Mouse (Mus musculus): Measurements from ENCODE around the gene Adck2.

Gene Adck2

GRCm38 (mm10) chr6:39573791-39574554, at the start of gene Adck2:
Gene Adck2, plus strand, starts transcription at chr6:39573873.
- peak; percentile 77 to 85 for DNase-seq

GRCm38 (mm10) chr6:39526797-39527196, 46.9 kb upstream of the Adck2 start:
- DNase-seq = no peak

DNA sequence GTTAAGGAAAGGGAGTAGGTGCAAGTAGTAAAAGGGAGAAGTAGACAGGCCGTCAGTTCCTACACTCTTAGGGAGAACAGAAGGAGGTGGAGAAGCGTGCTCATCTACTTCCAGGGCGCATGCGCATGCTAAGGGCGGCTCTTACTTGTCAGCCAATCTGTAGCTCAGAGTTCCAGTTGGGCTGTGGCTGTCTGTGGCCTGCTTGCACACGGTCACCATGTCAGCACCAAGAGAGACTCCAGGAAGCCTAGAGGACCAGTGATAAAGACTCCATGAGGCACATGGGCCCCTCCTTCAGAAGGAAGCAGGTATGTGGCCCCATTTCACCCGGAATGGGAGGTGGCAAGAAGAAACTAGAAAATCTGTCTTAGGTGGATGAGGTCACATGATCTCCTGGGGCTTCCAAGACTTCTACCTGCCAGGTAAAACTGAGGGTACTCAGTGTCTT, 46.3 kb upstream of the Adck2 start:
- DNase-seq = no peak

DNA sequence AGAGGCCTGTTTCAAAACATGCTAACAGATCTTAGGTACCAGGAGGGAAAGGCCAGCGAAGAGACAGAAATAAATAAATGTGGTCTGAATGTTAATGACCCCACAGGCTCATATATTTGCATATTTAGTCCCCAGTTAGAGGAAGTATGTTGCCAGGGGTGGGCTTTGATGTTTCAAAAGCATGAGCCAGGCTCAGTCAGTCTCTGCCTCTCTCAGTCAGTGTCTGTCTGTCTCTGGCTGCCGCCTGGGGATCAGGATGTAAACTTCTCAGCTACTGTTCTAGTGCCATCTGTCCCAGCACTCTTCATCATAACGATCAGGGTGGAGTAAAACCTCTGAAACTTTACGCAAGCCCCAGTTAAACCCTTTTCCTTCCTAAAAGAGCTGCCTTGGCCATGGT, 45.9 kb upstream of the Adck2 start:
- DNase-seq = no peak

DNA sequence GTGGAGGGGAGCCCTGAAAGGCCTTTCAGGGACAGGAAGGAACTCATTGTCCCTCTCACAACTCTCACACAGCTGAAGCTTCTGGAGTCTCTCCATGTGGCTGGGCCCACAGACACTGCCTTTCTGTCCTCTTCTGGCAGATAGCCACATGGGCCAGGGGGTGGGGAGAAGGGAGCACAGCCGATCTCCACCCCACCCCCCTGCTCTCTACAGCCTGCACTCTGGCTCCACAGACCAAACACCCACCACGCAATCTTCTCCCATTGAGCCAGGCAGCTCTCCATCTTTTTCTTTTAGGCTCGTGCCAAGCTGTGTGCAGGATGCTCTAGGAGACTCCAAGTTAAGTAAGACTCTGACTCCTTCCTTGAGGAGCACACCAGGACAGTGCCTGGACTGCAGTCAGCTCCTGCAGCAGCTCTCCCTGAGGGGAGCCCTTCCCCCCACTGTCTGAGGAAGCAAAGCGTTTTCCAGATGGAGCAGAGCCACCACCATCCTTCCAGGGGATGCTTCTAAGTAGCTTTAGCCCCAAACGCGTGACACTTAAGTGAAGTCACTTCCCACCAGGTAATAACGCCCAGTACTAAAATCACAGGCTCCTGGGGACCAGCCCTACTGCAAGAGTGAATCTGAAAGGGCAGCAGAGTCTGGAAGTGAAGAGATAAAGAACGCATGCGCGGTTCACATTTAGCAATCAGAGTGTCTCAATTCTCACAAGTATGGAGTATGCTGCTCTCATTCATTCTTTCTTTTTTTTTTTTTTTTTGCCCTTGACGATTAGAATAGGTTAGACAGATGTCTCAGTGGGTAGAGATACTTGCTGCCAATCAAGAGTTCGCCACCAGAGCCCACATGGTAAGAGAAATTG, 44.8 kb upstream of the Adck2 start:
- no peak for DNase-seq

- no peak for DNase-seq
These were observed 38.7 kb upstream of the Adck2 start for GRCm38 (mm10) chr6:39534944-39535343.

GRCm38 (mm10) chr6:39536621-39537020, 37.1 kb upstream of the Adck2 start:
- DNase-seq = no peak

DNA sequence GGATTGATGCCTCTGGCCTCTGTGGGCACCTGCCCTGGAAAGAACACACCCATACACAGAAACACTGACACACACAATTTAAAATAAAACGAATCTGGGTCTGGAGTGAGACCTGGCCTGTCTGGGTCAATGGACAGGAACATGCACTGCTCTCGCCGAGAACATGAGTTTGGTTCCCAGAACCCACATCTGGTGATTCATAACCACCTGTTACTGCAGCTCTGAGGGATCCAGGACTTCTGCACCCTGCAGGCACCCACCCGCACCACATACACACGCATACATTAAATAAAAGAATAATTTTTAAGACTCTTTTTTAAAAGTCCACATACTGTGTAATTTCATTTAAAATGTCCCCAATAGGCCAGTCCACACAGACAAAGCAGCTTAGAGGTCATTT, 36.4 kb upstream of the Adck2 start:
- no peak for DNase-seq

- no peak for DNase-seq
These were observed 35.4 kb upstream of the Adck2 start for GRCm38 (mm10) chr6:39538227-39538626.

GRCm38 (mm10) chr6:39539679-39540155, 34.0 kb upstream of the Adck2 start:
- no peak for DNase-seq

DNA sequence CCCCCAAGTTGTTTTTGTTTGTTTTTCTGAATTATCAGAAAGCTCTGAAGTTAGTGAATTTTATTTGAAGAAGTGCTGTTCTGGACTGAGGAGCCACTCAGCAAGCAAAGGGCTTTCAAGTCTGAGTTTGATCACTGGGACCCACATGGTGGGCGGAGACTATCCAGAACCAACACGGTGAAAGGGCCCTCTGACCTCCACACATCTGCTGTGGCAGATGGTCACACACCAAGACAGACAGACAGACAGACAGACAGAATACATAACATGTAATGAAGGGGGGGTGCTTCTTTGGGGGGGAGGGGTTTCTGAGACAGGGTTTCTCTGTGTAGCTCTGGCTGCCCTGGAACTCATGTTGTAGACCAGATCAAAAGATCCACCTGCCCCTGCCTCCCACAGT, 33.1 kb upstream of the Adck2 start:
- DNase-seq = no peak

- peak; percentile 18 to 24 for DNase-seq
These were observed 30.8 kb upstream of the Adck2 start for GRCm38 (mm10) chr6:39542631-39543597.

DNA sequence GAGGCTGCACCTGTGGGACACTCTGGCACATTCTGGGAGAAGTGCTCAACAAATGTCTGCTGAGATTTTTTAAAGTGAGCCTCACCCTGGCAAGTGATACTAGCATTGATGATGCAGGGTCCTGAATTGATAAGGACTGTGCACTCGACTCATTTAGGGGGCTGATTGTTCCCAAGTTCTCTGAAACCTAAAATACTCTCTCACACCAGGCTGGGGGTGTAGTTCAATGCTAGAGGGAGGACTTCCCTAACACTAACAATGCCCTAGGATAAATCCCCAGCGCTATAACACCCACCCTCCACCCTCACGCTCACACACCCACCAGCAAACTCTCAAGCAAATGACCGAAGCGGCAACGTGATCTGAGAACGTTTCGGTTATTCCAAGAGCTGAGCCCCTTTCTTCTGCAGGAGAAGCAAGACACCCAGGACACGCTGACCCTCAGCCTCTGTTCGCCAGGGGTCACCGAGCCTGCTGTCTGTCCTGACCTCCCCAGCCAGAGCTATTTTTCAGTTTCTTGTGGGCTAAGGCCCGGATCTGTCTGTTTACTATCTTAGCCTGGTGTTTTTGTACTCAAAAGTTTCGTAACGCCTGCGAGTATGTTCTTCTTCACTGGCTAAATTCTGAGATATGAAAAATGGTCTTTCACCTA, 29.8 kb upstream of the Adck2 start:
- no peak for DNase-seq

DNA sequence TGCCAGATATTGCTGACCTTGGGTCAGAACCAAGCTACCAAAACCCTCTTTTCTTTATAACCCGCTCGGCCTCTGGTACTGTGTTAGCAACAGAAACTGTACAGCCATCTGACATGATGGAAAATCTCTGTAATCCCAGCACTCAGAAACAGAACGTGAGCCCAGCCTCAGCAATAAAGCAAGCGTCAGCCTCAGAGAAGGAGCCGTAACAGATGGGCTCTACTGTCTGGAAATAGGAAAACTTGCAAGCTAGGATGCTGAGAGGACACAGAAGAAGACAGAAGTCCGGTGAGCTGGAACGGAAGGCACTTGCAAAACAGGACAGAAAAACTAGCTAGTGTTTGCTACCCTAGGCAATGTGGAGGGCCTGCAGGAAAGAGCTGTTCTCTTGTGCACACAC, 28.2 kb upstream of the Adck2 start:
- no peak for DNase-seq

DNA sequence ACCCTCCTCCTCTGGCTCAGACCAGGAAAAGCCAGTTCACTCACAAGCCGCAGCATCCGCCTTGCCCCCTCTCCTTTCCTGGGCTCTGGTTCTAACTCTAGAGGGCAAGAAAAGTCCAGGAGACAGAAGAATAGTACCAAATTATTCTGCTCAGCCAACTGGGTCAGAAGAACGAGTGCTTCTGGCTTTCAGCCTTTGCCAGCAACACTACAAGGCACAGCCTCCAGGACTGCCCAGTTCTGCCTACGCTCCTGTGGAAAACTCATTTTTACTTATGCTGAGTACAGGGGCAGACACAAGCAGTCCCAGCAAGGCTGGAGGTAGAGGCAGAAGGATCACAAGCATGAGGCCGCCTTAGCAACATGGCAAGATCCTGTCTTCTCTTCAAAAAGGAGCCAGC, 25.6 kb upstream of the Adck2 start:
- DNase-seq = no peak

DNA sequence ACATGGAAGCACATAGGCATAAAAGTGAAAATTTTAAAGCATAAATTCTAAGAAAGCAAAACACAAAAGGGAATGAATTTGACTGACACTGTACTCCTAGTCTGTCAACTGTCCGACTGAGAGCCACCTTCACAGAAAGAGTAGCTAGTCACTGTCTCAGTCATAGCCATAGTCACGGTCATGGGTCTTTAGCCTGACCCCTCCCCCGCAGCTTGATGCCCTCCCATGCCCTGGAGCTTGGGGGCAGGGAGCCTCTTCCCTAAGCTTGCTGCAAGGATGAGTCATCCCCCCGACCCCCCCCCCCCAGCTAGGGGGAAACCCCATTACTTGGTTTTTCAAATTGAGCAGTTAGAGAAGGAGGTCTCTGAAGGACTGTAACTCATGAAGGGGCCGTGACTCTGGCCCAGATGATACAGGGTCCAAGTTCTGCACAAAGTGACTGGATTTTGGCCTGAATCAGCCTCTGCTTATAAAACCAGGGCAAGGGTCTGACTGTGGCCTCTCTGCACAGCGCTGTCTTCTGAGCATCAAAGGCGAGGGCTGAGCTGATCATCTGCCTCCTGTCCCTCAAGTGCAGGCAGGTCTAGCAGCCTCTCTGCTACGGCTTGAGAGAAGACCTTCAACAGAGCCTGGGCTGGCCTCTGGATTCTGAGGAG, 21.6 kb upstream of the Adck2 start:
- no peak for DNase-seq

DNA sequence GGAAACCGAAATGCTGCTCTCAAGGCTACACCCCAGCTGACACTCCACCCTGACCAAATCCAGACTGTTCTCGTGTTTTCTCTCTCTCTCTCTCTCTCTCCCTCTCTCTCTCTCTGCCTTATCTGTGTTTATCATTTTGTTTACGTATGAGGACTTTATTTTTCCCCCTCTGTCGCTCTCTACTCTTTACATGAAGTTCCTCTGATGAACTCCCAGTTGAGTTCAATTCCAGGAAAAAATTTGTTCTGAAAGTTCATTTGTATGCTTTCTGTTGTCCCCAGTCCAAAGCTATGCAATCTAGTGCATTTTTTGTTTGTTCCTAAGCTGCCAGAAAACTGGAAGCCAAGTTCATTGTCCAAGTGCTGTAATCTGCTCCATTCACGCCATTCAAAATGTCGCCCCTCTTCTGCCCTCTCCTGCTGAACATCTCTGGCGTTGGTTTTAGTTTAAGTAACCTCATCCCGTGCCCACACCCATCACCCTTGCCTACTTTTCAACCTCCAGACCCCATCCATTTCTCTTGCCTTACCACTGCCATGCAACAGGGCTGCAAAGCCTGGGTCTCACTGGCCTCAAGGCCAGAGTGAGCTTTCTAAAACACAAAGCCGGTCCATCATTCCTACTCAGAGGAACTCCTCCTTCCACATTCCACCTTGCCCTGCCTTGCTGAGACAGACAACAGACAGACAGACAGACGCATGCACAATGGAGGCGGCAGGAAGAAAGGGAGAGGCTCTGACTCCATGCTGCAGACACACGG, 18.6 kb upstream of the Adck2 start:
- DNase-seq = no peak

GRCm38 (mm10) chr6:39555648-39555945, 18.1 kb upstream of the Adck2 start:
- no peak for DNase-seq

- peak; percentile 17 to 27 for DNase-seq
These were observed 16.6 kb upstream of the Adck2 start for GRCm38 (mm10) chr6:39556900-39557659.

- DNase-seq = peak; percentile 35 to 53
These were observed 15.9 kb upstream of the Adck2 start, which contains the start of gene Dennd2a for GRCm38 (mm10) chr6:39557723-39558261. Gene Dennd2a, minus strand, starts transcription at chr6:39557867.

Measured in thymus, postnatal 36 days (tissue).